Mouse (Mus musculus) spleen, adult 2 months (tissue): Measurements from ENCODE around the gene Ppef1. TPM values are rescaled to one million over a fixed set of nuclear protein-coding genes. Genes with fewer than 3 reads are reported as not detected.

Experiments
- DNase-seq, 2 experiments: peaks; one replicate each; pipeline versions ENCODE4 v3.0.0 to v3.0.0-alpha.2; 2012 to 2021; ENCODE audit warnings: low spot score in 2 of 2, low read depth in 1 of 2
- H3K27ac ChIP-seq: fragments of 200-500 bp; 2 replicates; pipeline ENCODE4 v1.5.1; 2012; ENCODE audit warnings: low read length, inconsistent platforms; ENCODE audit not compliant: insufficient read depth
- H3K27me3 ChIP-seq: fragments of 200-500 bp; 2 replicates; pipeline ENCODE4 v1.6.1; 2012; ENCODE audit warnings: mild to moderate bottlenecking, moderate library complexity, low read length, inconsistent platforms; ENCODE audit not compliant: control insufficient read depth, insufficient read depth
- H3K36me3 ChIP-seq: fragments of 200-500 bp; 2 replicates; pipeline ENCODE4 v1.6.1; 2012; ENCODE audit warnings: mild to moderate bottlenecking, low read length, inconsistent platforms; ENCODE audit not compliant: control insufficient read depth, insufficient read depth
- H3K4me1 ChIP-seq: fragments of 200-500 bp; 2 replicates; pipeline ENCODE4 v1.6.1; 2011; ENCODE audit warnings: inconsistent platforms; ENCODE audit not compliant: control insufficient read depth, insufficient read depth, insufficient read length
- H3K4me3 ChIP-seq: fragments of 200-500 bp; 2 replicates; pipeline ENCODE4 v1.5.1; 2011; ENCODE audit warnings: mild to moderate bottlenecking, inconsistent platforms; ENCODE audit not compliant: insufficient read depth, insufficient read length; ENCODE audit errors: extremely low read depth
- CTCF ChIP-seq: fragments of 200-500 bp; IDR thresholded peaks from 2 replicates; pipeline ENCODE4 v1.5.1; 2011; ENCODE audit warnings: mild to moderate bottlenecking, inconsistent platforms; ENCODE audit not compliant: insufficient read depth, insufficient read length, insufficient replicate concordance; ENCODE audit errors: extremely low read depth
- POLR2A ChIP-seq: fragments of 200-500 bp; IDR thresholded peaks from 2 replicates; pipeline ENCODE4 v1.6.1; 2011; ENCODE audit warnings: low read depth, low read length, inconsistent platforms
- WGBS: fragments of 180-500 bp; shearing (Covaris S2); methylation state at CpG from one replicate; pipeline ENCODE4 v1.1.7; 2018; 5-methylcytosine and 5-hydroxymethylcytosine counted together
- polyA plus RNA-seq: library from polyadenylated mRNA; depleted of rRNA; stranded (reverse); fragments of >200 nt; gene quantifications from 2 replicates; pipeline ENCODE4 v1.2.3, GENCODE M21; 2012; rRNA removed

The Ppef1 gene
- polyA plus RNA-seq, 1 experiment: not detected

DNA sequence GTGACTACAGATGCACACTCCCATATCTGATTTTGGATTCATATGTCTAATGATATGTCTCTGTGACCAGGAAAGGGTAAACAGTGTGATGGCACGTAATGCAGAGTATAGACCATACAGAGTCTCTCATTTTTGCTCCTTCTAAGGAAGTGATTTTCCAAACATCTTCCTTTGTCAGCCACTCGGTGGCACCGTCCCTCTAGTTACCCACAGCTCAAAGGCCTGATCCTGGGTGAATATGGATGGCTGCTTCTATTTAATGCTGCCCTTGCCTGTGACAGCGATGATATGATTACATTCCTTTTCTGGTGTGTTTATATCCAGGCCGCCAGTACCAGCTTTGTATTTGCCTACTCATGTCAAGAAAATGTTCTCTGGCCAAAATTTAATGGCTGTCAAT lies 152.0 kb downstream of the Ppef1 start:
- Histone ChIP-seq H3K4me3 (no peak overlapping the region), H3K4me1 (no peaks in the 10 kb centered on the region), H3K27ac (no peak overlapping the region), H3K36me3 (peaks cover 2% of the 10 kb centered on the region; the same call in 1 of the 2 replicates), H3K27me3 (no peaks in the 10 kb centered on the region)
- TF ChIP-seq POLR2A: no peak
- TF ChIP-seq CTCF: no peak
- no peak for DNase-seq
- WGBS: 91% methylated on average over 5 of the region's 5 CpGs

Other genes with a start within 250 kb of the Ppef1 start
- 10.2 and 12.6 TPM in 2 replicates for gene Phka2, start 233.6 kb downstream of the Ppef1 start, polyA plus RNA-seq
- gene Rs1, start 32.2 kb upstream of the Ppef1 start, polyA plus RNA-seq: not detected in 2 replicates
- 0.07 TPM in 1 of 2 replicates, not detected in the other for gene Gja6, start 171.3 kb upstream of the Ppef1 start, polyA plus RNA-seq